Mouse (Mus musculus): ENCODE data around the gene Zfp658. TPM values are rescaled to one million over a fixed set of nuclear protein-coding genes. Genes with fewer than 3 reads are reported as not detected.
A peak's percentile ranks its signal among the peaks of the same experiment; 100 is the strongest.

Gene Zfp658
- total RNA-seq, 2 experiments from 2014 or later = 0.54 to 2.1 TPM

DNA sequence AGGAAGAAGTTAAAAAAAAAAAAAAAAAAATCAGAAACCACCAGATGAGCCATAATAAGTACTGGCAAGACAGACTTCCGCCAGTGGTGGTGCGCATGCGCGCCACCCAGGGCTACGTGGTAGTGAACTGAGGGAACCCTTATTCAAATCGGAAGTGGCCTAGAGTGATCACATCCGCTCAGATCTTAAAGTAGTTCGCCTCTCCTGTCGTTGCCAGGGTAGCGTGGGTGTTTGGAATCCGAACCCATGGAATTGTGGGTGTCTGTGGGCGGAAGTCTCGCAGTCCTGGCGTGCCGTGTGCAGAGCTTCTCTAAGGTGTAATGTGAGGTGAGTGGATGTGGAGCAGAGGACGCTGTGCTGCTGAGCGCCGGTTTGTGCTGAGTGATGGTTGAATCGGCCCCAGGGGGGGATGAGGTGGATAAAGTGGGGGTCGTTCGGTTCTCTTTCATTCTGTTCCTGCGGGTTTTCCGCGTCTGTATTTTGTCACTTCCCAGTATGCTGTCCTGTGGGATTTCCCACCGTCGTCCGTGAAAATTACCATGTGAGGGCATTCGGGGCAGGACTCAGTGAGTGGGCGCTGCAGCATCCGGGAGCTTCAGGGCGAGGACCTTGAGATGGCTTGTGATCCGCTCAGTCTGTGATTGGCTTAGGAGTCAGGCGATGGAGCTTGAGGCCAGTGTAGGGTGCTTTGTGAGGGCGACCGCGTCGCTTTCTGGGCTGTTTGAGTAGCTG, 17.6 kb downstream of the Zfp658 start, which contains the start of gene Zfp719:
Zfp719 (plus strand) TSS at position 171 of the 732 bp plus-strand sequence.
- peak; percentile 95 for ATAC-seq (replicated peaks; ENCODE audit: poor library complexity)

DNA sequence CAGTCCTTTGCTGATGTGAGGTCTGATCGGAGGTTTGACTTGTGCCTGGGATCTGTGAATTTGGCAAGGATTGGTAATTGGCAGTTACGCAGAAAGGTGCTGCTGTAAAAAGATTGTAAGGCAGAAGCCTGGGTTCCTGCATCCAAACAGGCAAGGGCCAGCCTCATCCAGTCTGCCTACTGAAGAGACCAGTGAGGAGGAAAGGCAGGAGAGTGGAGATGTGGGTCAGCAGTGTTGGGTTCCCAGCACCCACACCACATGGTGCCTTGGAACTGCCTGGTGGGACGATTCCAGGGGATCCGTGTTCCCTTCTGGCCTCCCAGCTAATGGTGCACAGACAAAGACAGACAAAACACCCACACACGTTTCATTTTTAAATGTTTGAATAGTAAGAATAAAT, 18.5 kb downstream of the Zfp658 start:
- ATAC-seq (replicated peaks; ENCODE audit: poor library complexity) = no peak

DNA sequence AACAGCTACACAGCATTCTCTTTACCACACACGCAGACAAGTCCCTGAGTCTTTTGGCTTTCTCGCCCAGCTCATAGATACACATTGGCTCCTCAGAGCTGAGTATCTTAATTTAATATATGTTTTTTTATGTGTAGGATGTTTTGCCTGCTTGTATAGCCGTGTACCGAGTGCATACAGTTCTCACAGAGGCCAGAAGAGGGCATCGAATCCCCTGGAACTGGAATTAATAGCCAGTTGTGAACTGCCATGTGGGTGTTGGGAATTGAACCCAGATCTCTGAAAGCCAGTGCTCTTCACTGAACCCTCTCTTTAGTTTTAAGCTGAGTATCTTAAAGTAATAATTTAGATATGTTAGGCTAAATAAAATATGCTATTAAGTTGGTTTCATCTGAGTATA, 22.7 kb downstream of the Zfp658 start:
- ATAC-seq (replicated peaks; ENCODE audit: poor library complexity) = 0 out of 2 replicates have a peak, but pooled peaks have one; percentile 49

DNA sequence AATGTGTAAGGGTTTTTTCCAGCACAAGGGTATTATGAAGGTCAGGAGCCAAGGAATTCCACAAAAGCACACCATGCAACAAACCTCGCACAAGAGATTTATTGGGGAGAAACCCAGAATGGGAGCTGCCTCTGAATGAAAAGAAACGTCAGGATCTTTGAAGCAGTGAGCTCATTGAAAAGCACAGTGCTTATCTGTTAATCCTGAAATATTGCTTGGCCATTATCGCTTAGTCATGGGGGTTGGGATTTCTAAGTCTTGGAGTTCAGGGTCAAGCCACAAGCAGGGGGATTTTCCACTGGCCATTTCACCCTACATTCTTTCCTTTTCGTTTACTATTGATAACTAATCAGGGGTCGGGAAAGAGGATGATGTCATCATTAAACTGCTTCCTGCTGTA, 39.8 kb downstream of the Zfp658 start:
- no peak for ATAC-seq (replicated peaks; ENCODE audit: poor library complexity)

DNA sequence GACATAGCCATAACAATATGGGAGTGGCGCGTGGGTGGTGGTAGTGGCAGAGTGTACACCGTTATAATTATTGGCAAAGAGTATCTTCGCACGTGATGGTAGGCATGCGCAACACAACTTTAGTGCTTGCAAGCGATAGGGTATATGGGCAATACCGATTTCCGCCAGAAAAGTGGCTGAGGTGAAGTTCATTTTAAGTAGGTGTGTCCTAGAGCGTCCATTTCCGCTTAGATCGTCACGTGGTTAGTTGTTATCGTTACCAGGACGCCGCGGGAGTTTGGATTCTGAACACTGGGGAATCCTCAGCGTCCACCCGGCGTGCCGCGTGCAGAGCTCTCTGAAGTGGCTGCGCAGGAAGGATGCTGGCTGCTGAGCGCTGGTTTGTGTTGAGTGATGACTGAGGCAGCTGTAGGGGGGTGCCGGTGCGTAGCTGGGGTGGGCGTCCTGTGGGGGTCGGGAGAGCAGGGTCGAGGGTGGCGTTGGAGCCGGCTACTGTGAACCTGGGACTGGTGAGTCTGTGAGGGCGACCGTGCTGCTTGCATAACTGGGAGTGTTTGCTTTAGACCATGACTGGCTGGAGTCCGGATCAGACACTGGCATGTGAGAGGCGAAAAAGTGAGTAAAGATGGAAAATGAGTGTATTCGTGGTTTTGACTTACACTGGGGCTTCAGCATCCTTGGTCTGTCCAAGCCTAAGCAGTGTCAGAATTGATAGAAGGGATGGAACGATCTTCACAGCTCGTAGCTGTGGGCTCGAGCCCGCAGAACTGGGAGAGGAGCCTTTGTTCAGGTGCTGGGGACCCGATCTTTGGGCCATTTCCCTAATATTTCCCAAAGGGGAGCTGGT, 45.1 kb downstream of the Zfp658 start, which contains the start of gene Zfp819:
Zfp819 (plus strand) TSS at position 274 of the 847 bp plus-strand sequence.
- peak; percentile 78 for ATAC-seq (replicated peaks; ENCODE audit: poor library complexity)

DNA sequence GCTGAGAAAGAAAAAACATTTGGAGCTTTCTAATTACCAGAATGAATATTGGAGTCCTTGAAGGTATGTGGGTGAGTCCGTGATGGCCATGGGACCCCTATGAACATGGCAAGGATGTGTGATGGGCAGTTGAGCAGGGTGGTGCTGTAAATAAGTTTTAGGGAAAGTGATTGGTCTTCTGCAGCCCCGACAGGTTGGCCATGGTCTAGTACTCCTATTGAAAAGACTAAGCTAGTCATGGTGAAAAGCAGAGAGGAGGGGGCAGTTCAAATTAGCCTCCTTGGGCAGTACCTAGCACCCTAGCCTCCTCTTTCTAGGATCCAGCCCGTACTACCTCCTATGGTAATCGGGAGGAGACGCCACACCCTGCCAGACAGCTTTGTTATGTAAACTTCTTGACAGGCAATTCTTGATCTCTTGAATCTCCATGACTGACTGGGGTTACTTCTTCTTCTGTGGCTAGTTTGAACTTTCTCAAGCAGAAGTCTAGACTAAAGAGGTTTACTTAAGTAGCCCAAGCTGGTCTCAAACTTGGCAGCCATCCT, 45.8 kb downstream of the Zfp658 start:
- ATAC-seq (replicated peaks; ENCODE audit: poor library complexity) = peak; percentile 79

DNA sequence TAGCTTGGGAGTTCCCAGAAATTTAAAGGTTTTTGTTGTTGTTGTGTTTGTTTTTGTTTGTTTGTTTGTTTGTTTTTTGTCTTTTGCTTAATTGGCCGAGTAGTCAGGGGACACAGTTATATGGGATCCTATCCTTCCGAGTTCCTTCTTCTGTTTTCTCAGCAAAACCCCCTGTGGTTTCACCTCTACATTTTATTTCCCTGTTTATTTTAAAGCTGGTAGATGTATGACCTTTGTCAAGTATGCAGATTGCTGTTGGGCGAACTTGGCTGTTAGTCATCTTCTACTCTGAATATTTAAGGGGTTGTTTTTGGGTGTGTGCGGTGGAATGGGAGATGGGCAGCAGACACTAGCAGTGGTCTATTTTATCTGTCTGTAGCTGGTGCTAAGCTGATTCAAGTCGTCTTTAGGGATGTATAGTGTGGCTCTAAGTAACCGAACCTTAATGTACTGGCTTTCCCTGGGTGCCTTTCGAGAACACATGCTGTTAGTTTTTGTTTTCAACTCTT, 46.3 kb downstream of the Zfp658 start:
- no peak for ATAC-seq (replicated peaks; ENCODE audit: poor library complexity)

DNA sequence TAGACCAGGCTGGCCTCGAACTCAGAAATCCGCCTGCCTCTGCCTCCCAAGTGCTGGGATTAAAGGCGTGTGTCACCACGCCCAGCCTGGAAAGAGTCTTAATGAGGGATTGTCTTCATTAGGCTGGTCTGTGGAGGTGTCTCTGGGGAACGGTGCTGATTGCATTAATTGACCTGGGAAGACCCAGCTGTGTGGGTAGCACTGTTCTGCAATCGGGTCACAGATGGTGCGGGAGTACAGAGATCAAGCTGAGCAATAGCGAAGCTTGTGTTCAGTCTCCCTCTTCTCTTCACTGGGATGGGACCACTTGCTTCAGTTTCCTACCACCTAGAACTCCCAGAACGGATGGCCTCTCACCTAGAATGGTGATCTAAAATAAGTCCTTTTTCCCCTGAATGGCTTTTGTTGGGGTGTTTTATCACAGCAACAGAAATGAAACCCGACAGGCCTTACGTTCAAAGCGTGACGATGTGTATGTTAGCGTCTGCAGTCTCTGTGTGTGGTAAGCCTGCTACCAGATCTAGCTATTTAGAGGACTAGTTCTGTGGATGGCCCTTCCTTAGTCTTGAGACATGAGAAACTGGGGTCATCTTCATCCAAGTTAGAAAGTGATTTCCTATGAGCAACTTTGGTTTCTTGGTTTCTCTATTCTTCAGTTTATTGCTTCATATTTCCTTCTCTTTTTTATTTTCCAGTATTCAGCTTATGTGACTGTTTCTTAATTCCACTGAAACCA, 51.9 kb downstream of the Zfp658 start:
- ATAC-seq (replicated peaks; ENCODE audit: poor library complexity) = peak; percentile 94

DNA sequence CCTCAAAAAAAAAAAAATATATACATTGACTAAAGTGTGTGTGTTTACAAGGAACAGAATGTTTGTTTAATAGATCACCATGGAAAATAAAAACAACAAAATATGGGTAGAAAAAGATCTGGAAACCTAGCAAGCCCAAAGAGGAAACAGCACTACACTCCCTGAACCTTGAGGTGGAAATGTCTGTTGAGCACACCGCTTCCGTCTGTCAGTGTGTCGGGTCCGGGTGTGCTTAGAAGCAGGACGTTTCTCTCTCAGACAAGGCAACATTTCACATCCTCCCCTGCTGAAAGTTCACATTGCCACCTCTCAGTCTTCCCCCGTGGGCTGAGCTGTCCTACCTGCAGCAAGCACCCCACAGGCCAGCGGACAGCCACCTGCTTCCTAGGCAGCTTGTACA, 60.9 kb downstream of the Zfp658 start:
- peak; percentile 68 for ATAC-seq (replicated peaks; ENCODE audit: poor library complexity)

DNA sequence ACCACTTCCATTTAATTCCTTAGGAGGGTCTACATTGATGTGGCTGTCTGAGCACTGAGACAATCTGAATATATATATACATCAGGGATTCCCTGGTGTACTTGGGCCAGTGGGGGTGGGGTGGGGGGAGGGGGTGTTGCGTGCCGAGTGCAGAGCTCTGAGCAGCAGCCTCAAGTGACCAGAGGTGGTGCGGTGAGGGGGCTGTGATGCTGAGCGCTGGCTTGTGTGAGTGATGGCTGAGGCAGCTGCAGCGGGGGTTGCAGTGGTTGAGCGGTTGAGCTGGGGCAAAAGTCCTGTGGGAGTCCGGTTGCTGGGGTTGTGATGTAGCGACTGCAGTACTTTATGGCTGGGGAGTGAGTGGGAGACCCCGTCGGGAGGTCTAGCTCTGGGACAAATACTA, 61.8 kb downstream of the Zfp658 start:
- no peak for ATAC-seq (replicated peaks; ENCODE audit: poor library complexity)

Other genes with a start within 250 kb of the Zfp658 start
- 26.5 and 26.8 TPM in 2 replicates for gene Zfp715, start 249.0 kb upstream of the Zfp658 start, total RNA-seq (2015)
- gene Zfp715, start 249.0 kb upstream of the Zfp658 start, total RNA-seq (2017) = 19.4 and 19.7 TPM in 2 replicates
- 24.3 and 26.3 TPM in 2 replicates for gene Siglecf, start 210.9 kb upstream of the Zfp658 start, total RNA-seq (2015)
- gene Siglecf, start 210.9 kb upstream of the Zfp658 start, total RNA-seq (2017) = 24.8 and 24.9 TPM in 2 replicates
- 17.2 and 23.0 TPM in 2 replicates for gene Siglecg, start 154.1 kb upstream of the Zfp658 start, total RNA-seq (2015)
- 11.7 and 15.4 TPM in 2 replicates for gene Siglecg, start 154.1 kb upstream of the Zfp658 start, total RNA-seq (2017)
- gene Lim2, start 134.6 kb upstream of the Zfp658 start, total RNA-seq (2015) = 0.42 TPM in 1 of 2 replicates, not detected in the other
- gene Lim2, start 134.6 kb upstream of the Zfp658 start, total RNA-seq (2017) = not detected in 2 replicates
- 1,033 and 1,153 TPM in 2 replicates for gene Nkg7, start 125.2 kb upstream of the Zfp658 start, total RNA-seq (2015)
- gene Nkg7, start 125.2 kb upstream of the Zfp658 start, total RNA-seq (2017) = 382 and 449 TPM in 2 replicates
- 0.49 and 0.66 TPM in 2 replicates for gene Cldnd2, start 121.5 kb upstream of the Zfp658 start, total RNA-seq (2015)
- gene Cldnd2, start 121.5 kb upstream of the Zfp658 start, total RNA-seq (2017) = not detected in 2 replicates
- gene Etfb, start 118.2 kb upstream of the Zfp658 start, total RNA-seq (2015) = 450 and 456 TPM in 2 replicates
- 759 and 825 TPM in 2 replicates for gene Etfb, start 118.2 kb upstream of the Zfp658 start, total RNA-seq (2017)
- gene Gm45233, start 118.1 kb upstream of the Zfp658 start, total RNA-seq (2015) = not detected in 2 replicates
- gene Gm45233, start 118.1 kb upstream of the Zfp658 start, total RNA-seq (2017) = 1.8 and 2.3 TPM in 2 replicates
- 6.4 and 6.5 TPM in 2 replicates for gene Vsig10l, start 99.1 kb upstream of the Zfp658 start, total RNA-seq (2015)
- 4.6 and 6.1 TPM in 2 replicates for gene Vsig10l, start 99.1 kb upstream of the Zfp658 start, total RNA-seq (2017)
- gene Iglon5, start 72.2 kb upstream of the Zfp658 start, total RNA-seq (2015) = not detected in 2 replicates
- gene Iglon5, start 72.2 kb upstream of the Zfp658 start, total RNA-seq (2017) = not detected in 2 replicates
- not detected in 2 replicates for gene 4931406B18Rik, start 56.3 kb upstream of the Zfp658 start, total RNA-seq (2015)
- gene 4931406B18Rik, start 56.3 kb upstream of the Zfp658 start, total RNA-seq (2017) = not detected in 2 replicates
- 6.5 and 9.1 TPM in 2 replicates for gene Cd33, start 17.8 kb upstream of the Zfp658 start, total RNA-seq (2015)
- gene Cd33, start 17.8 kb upstream of the Zfp658 start, total RNA-seq (2017) = 4.2 and 4.9 TPM in 2 replicates
- 11.6 and 12.4 TPM in 2 replicates for gene Zfp719, start 17.4 kb downstream of the Zfp658 start, total RNA-seq (2015)
- 6.8 and 7.3 TPM in 2 replicates for gene Zfp719, start 17.4 kb downstream of the Zfp658 start, total RNA-seq (2017)
- gene Zfp819, start 44.9 kb downstream of the Zfp658 start, total RNA-seq (2015) = 0.96 and 1.8 TPM in 2 replicates
- 0.91 and 2.2 TPM in 2 replicates for gene Zfp819, start 44.9 kb downstream of the Zfp658 start, total RNA-seq (2017)
- not detected in 2 replicates for gene Ceacam18, start 72.5 kb downstream of the Zfp658 start, total RNA-seq (2015)
- not detected in 2 replicates for gene Ceacam18, start 72.5 kb downstream of the Zfp658 start, total RNA-seq (2017)
- gene Siglece, start 97.9 kb downstream of the Zfp658 start, total RNA-seq (2015) = 7.2 and 13.1 TPM in 2 replicates
- gene Siglece, start 97.9 kb downstream of the Zfp658 start, total RNA-seq (2017) = 7.2 and 8.9 TPM in 2 replicates
- gene Ctu1, start 109.8 kb downstream of the Zfp658 start, total RNA-seq (2015) = 7.1 and 7.5 TPM in 2 replicates
- gene Ctu1, start 109.8 kb downstream of the Zfp658 start, total RNA-seq (2017) = 5.4 and 6.1 TPM in 2 replicates
- gene Klk14, start 128.2 kb downstream of the Zfp658 start, total RNA-seq (2015) = not detected in 2 replicates
- gene Klk14, start 128.2 kb downstream of the Zfp658 start, total RNA-seq (2017) = not detected in 2 replicates
- not detected in 2 replicates for gene Klk13, start 150.3 kb downstream of the Zfp658 start, total RNA-seq (2015)
- not detected in 2 replicates for gene Klk13, start 150.3 kb downstream of the Zfp658 start, total RNA-seq (2017)
- not detected in 2 replicates for gene Klk12, start 206.6 kb downstream of the Zfp658 start, total RNA-seq (2015)
- not detected in 2 replicates for gene Klk12, start 206.6 kb downstream of the Zfp658 start, total RNA-seq (2017)
- not detected in 2 replicates for gene Klk11, start 212.3 kb downstream of the Zfp658 start, total RNA-seq (2015)
- not detected in 2 replicates for gene Klk11, start 212.3 kb downstream of the Zfp658 start, total RNA-seq (2017)
- not detected in 2 replicates for gene Klk10, start 218.8 kb downstream of the Zfp658 start, total RNA-seq (2015)
- gene Klk10, start 218.8 kb downstream of the Zfp658 start, total RNA-seq (2017) = not detected in 2 replicates
- not detected in 2 replicates for gene Klk9, start 229.6 kb downstream of the Zfp658 start, total RNA-seq (2015)
- not detected in 2 replicates for gene Klk9, start 229.6 kb downstream of the Zfp658 start, total RNA-seq (2017)
- 20.1 and 26.6 TPM in 2 replicates for gene Klk8, start 235.3 kb downstream of the Zfp658 start, total RNA-seq (2015)
- 12.5 and 13.3 TPM in 2 replicates for gene Klk8, start 235.3 kb downstream of the Zfp658 start, total RNA-seq (2017)
- not detected in 2 replicates for gene Klk7, start 249.0 kb downstream of the Zfp658 start, total RNA-seq (2015)
- not detected in 2 replicates for gene Klk7, start 249.0 kb downstream of the Zfp658 start, total RNA-seq (2017)

Measured in megakaryocyte progenitor cell, adult 5-6 weeks (primary cell).